Mouse (Mus musculus) ES-Bruce4 (cell line): ENCODE data around the gene Dhx57.
A peak's percentile ranks its signal among the peaks of the same experiment; 100 is the strongest.

Source experiments
- CTCF ChIP-seq: IDR thresholded peaks from one replicate; pipeline ENCODE4 v1.8.1; 2011; ENCODE audit warnings: low read depth, low read length
- EP300 ChIP-seq: IDR thresholded peaks from 2 replicates; pipeline ENCODE4 v1.6.1; 2011; ENCODE audit warnings: low read depth, low read length; ENCODE audit not compliant: insufficient read depth

GRCm38 (mm10) chr17:80224326-80225116 lies 65.8 kb downstream of the Dhx57 start, which contains the start of gene Gemin6:
- TF ChIP-seq EP300 (0 out of 2 replicates have a peak, but pooled peaks have one; percentile 6), CTCF (no peak)
